Mouse (Mus musculus): ENCODE measurements around the gene Engase.

Engase gene

DNA sequence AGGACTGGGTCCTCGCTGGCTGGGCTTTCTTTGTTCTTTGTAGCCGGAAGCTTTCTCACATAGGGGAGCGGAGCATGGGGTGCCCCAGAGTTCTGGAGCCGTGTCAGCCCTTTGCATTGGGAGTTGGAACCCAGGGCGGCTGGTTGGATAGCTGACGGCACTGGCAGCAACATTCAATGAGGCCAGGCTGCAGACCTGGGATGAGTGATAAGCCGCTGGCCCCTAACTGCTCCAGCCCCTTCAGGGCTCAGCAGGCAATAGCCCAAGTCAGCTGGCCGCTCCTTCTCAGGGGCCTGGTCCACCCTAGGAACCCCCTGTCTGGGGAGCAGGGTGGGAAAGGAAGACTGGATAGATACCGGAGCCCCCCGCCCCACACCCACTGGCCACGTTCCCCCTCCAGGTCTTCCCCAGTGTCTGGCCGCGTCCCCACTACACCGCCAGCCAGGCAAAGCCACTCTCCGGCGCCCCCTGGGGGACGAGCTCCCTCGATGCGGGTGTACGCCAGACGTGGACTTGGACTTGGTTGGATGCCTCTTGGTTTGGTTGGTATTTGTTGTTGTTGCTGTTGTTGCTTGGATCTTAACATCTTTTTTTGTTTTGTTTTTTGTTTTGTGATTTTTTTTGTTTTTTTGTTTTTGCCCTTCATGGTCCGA is 14.1 kb downstream of the Engase start:
- no peak for DNase-seq

DNA sequence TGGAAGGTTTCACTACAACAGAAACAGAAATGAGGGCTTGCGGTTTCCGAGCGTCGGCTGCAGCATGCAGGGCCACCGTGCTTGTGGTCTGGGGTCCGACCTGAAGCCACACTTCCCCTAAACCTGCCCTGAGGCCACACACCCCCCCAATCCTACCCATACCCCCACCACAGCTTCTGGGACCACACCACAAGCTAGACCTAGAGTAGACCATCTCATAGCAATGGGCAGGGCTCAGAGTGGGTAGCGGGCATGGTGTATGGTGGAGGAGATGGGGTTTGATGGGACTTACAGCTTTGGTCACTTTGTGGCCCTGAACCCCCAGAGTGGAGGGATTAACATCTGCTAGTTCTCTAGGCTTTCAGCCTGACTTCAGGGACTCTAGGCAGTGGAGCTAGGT is 14.6 kb downstream of the Engase start:
- DNase-seq = no peak

DNA sequence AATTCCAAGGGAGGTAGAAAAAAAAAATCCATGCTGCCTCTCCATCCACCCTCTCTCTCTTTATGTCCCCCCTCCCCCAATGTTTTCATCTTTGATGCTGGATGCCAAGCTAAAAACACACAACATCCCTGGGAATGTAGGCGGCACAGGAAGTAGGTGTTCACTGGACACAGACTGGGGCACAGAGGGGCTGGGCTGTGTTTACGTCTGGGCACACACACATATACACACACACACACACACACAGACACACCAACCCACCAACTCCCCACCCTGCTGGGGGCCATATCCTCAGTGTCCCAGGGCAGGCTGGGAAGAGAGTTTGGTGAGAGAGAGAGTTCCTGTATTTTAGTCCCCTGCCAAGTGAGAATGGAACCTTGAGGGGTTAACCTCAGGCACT is 16.8 kb downstream of the Engase start:
- DNase-seq = no peak

DNA sequence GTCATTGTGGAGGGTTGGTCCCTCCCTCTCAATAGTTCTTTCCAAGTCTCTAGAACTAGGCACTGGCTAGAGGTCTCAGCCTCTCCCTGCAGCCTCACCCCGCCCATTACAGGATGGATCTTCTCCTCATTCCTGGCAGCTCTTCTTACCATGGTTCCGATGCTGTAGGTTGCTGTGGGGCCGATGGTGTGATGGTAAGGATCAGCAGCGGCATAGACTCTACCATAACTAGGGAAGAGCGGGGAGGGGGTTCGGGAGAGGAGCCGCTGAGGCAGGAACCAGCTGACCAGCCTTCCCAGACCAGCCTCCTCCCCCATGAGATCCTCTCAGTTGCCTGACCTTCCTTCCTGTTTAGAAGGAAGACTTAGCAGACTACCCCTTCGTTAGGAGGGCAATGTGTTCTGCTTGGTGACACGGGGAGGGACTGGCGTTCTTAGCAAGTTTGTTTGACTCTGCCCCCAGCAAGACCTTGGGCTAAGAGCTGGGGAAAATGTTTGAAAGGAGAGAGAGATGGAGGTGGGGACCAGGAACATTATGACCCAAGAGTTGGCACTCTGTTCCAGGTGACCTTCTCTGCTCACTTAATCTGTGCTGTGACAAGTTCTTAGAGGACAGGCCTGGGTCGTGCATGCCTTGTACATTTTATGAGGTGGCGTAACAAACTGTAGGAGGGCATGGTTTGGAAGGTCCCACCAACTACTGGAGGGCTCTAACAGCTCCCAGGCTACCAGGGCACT is 17.5 kb downstream of the Engase start:
- no peak for DNase-seq

DNA sequence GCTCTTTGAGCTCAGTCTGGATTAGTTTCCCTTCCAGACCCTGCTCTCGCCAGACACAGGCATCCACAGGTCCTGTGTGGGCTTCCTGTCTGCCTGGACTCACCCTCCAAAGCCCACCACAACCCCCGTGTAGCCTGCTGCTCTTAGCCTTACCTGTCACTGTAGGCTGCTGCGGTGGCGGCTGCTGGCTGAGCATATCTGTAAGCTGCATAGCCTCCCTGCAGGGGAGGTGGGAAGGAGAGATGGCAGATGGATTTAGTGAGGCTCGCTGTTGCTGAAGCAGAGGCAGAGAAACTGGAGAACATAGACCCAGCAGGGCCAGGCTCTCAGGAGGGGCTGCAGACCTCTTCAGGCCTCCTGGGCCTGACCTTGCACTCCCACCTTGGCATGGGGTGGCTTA is 18.4 kb downstream of the Engase start:
- DNase-seq = no peak

DNA sequence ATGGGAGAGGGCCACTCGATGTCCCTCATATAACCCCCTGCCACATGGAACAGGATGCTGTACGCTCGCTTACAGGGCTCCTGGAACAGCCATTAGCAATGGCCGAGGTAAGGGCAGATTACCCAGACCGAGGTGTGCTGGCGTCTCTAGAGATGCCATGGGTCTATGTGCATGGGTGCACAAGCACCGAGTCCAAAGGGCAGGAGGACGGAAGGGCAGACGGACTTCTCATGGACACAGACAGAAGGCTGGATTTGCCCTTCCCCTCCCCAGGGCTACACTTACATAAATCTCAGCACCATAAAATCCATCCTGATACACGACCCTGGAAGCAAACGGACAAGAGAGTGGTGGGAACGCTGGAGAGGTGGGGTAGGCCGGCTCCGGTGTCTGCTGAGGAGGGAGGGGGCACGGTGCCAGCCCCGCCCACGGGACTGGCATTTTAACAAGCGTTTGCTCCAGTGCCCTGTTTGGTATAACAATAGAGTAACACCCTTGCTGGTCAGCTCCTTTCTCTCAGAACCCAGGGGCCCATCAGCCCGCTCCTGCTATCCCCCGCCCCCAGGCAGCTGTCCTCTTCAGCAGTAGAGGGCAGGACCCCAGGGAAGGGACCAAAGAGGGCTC is 19.5 kb downstream of the Engase start:
- DNase-seq = peak; percentile 81

DNA sequence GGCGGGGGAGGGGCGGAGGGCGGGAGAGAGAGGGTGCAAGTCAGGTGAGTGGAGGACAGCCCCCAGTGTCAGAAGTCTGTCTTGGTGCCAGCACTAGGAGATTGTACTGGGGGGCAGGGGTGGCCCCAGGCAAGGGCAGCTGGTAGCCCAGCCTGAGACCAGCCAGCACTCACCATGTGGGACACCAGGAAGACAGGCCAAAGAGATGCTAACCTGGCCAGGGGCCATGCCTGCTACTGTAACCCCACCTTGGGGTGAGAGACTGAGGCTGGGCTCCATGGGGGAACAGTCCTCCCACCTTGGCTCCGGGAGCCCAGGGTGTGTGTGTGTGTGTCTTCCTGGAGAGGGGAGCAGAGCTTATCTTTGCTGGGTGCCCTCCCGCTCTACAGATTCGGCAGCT is 26.4 kb downstream of the Engase start:
- DNase-seq = no peak

DNA sequence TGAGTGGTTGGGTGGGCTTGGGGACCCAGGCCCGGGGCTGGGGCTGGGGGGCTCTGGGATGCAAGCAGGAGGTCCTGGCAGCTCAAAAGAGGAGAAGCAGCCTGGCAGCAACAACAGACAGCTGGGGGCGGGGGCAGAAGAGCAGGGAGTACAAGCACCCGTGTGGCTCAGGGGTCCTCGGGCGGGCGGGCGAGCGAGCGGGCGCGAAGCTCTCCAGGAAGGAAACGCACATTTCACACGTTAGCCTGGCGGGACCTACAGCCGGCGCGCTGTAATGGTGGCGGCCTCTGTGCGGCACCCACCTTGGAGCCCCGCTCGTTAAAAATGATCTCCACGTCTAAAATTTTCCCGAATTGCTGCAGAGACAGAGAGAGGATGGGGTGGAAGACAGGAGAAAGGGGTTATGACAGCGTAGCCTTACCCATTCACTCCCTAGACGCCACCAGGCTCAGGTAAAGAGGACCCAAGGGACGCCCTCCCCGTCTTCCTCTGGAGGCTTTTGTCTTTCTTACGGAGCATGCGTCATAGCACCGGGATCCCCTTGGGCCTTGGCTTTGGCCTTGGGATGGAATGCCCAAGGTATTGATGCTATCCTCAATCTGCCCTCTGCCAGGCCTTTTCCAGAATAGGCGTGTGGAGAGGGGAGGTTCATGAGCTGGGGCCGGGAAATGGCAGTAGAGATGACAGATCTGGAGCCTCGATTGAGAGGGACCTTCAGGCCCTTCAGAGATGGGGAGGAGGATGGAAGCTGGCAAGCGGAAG is 27.0 kb downstream of the Engase start:
- DNase-seq = no peak

DNA sequence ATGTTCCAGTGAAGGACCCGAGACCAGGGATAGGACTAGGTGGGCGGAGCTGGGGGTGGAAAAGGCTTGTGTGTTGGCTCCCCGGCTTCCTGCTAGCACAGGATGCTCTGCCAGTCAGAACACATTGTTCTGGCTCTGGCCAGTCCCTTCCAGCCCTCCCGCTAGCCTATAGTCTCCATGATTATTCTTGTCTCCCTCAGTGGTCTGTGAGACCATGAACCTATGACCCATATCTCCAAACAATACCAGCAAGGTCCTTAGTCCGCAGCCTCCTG is 27.5 kb downstream of the Engase start:
- DNase-seq = no peak

DNA sequence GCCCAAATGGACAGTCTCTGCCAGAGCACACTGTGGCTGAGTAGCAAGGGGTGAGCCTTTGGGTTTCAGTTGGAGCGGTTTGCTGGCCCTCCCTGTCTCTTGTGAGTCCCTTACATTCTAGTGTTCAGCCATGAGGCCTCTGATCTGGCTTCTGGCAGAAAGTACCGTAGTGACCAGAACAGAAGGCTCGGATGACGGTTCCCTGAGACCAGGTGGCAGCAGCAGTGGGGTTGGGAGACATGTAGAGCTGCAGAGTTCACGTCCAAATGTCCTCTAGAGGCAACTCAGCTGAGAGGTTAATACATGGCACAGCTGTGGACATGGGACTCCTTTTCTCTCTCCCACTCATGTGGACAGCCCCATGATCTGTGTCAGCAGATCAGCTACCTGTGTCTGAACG is 30.5 kb downstream of the Engase start:
- no peak for DNase-seq

DNA sequence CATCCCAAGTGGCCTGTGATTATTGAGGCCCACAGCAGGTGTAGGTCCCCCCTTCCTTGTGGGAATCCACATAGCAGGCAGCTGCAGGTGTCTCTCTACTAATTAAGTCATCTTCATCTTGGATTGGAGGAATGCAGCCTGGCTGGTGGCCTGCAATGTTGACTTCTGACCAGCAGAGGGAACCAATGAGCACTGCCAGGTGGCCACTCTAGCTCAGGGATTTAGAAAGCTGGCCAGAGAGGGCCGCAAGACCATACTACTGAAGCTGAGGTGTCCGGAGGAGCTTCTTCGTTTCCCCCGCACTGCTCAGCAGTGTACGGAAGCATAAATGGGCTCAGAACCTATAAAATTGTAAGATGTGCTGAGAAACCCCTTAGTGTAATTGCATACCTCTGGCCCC is 31.3 kb downstream of the Engase start:
- peak; percentile 63 for DNase-seq

DNA sequence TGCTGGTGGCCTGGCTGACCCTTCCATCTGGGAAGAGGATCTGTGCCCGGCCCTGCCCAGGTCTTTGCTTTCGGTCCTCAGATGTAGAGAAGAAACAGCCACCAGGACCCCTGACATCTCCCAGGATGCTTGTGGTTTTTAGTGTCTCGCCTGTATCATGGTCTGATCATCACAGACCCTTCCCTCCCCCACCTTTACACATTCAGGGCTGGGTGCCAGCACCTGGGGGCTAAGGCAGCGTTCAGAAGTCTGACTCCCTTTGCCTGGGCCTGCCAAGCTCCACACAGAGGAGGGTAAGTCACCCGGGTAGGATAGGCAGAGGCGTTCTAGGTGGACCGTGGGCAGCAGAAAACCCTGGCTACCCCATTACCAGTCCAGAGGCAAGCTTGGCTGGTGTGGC is 31.7 kb downstream of the Engase start:
- no peak for DNase-seq

DNA sequence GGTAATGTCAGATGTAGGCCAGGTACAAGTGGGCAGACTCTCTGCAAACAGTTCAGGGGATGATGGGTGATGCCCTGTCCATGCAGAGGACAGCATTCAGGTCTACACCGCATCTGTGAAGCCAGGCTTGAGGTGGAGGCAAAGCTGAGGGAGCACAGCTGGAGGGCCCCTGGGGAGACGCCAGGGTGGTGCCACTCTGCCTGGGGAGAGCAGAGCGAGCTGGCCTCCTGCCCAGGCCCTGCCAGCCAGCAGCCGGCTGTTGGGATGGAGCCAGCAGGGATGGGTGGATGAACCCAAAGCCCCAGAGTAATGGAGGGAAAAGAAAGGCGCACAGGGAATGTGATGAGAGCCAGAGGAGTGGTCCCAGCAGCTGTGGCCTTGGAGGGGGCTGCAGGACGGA is 35.2 kb downstream of the Engase start:
- peak; percentile 60 for DNase-seq

DNA sequence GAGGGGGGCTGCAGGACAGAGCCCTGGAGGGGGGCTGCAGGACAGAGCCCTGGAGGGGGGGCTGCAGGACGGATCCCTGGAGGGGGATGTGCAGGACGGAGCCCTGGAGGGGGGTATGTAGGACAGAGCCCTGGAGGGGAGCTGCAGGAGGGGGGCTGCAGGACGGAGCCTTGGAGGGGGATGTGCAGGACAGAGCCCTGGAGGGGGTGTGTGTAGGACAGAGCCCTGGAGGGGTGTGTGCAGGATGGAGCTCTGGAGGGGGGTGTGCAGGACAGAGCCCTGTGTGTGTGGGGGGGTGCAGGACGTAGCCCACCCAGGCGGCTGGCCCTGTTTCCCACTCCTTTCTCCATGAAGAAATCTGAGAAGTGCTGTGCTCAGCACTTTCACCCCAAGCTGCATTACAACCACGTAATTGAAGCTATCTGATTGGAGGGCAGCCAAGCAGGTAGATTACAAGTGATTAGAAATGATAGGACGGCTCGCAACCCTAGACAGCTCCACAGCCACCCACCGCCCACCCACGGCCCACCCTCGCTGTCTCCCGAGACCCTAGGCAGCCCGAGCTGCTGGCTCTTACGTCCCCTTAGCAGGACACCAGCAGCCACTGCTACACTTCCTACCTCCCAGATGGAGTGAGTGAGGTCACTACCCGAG is 35.8 kb downstream of the Engase start:
- DNase-seq = no peak

DNA sequence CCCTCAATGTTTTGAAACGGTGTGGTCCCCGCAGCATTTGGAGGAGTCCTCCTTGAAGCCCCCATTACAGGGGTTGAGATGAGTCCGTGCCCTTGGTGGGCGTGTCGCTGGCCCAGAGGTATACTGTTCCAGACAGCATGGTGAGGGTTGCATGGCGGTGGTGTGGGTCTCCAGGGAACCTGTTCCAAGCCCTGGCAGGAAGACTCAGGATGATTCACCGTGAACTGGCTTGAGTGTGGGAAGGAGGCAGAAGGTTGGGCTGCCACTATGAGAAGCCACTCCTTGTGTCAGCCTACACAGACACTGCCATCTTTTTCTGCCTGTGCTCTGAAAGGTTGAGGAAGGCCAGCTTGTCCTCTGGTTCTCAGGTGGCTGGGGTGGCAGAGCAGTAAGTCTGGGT is 41.3 kb downstream of the Engase start:
- no peak for DNase-seq

DNA sequence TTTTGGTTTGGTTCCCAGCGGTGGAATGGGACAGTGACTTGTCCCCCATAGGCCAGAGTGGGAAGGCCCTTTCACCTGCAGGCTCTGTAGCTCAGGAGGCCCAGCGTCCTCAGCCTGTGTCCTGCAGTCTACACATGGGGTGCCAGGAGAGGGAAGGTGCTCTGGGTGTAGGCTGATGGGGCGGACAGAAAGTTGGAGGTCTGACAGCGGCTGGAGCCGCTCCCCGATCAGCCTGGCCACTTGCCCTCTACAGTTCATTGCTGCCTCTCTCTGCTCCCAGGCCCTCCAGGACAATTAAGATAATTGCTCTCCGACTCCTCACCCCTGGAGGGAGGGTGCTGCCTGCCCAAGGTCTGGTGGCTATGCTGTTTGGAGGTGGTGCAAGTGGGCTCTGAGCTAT is 42.1 kb downstream of the Engase start:
- DNase-seq = no peak

DNA sequence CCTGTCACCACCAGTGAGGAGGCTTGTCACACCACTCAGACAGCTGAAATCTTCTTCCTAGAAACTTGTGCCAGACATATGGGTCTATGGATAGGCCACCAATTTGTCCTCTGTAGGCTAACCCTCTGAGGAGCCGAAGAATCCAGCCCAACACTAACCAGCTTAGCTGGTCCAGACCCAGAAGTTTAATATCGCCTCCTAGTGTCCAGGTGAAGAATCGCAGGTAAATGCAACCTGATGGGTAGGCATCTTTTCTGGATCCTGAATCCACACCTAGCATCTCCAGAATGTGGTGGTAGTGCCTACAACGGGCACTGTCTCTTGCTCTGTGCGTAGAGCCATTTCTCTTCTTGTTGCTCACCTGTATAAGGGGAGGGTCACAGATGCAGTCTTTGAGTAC is 43.6 kb downstream of the Engase start:
- DNase-seq = no peak

DNA sequence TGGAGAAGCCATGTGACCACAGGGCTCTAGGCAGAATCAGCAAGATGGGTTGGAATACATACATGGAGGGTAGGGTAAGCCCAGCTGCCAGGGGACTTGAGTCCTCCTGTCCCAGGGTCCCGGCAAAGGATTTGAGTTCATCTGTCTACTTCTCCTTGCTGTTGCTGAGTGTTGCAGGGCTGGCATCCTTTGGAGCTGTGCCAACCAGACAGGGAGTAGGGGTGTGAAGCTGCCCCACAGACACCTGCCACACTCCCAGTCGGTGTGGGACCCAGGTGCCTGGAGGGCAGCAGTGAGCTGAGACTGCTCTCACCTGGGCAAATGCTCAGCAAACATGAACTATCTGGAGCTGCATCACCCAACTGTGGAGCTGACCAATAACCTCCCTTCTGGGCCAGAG is 44.3 kb downstream of the Engase start:
- no peak for DNase-seq

DNA sequence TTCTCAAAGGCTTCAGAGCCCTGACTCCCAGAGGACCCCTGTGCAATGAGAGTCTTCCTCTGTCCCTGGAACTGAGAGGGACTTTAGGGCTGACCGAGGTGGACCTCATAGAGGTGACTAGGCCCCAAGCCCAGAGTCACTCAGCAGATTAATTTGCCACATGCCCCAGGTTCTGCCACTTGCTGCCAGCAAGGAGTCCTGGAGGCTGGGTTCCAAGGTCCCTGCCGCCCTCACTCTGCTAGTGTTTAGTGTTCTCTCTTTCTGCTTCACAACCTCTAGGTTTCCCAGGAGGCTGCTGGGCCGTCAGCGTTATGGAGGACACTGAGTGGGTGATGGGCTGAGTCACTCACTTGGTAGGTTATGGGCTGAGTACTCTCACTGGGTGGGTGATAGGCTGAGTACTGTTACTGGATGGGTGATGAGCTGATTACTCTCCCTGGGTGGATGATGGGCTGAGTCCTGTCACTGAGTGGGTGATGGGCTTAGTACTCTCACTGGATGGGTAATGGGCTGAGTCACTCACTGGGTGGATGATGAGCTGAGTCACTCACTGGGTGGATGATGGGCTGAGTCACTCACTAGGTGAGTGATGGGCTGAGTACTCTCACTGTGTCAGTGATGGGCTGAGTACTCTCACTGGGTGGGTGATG is 47.0 kb downstream of the Engase start:
- no peak for DNase-seq

DNA sequence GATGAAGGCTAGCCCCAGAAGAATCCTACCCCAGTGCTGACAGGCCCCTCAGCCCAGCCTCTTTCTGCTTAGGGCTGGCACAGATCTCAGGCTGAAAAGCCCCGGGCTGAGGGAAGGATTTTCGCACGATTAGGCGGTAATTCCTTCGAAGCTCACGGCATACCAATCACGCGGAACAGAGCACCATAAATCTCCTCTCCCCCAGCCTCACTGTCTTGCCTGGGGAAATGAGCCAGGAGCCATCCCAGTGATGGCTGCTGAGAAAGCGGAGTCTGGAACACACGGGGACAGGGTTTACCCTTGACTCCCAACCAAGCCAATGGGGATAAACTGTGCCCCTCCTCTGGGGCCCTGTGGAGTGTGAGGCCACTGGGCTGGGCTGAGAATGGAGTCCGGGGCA is 48.4 kb downstream of the Engase start:
- no peak for DNase-seq

DNA sequence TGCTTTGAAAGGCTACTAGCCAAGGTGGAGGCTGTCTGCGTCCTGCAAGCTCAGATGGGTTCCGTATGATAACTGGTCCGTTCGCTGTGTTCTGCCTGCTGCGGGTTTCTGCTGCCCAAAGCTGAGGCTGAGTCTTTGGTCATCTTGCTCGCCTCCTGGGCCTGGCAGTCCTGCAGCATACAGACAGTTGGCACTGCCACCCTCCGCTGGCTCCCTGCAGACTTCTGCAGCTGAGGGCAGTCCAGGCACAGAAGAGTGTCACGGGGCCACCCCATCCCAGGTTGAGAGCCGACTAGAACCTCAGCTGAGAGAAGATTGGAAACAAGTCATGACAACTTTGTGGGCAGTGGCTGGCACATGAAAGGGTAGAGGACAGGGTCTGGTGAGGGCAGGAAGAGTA is 52.1 kb downstream of the Engase start:
- DNase-seq = no peak

DNA sequence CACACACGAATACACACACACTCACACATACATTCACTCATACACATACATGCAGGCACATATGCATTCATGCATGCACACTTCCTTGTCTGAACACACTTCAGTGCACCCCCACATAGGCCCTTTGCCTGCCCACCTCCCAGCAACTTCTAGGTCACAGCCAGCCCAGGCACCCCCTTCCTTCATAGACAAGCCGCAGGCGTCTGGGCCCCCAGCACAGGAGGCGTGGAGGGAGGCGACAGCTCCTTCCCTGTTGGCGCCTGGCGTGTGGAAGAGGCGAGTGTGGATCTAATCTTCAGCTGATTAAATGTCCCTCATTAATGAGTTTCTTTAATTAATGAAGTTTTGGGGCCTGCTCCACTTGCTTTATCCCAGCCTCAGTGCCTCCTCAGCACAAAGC is 53.7 kb downstream of the Engase start:
- DNase-seq = no peak
